Mouse (Mus musculus) ES-CJ7 (cell line): ENCODE results near the gene Med15.
A peak's percentile ranks its signal among the peaks of the same experiment; 100 is the strongest.

Experiments
- DNase-seq: peaks from one replicate; pipeline ENCODE4 v3.0.0; 2011; ENCODE audit warnings: low read depth, low spot score

Gene Med15

GRCm38 (mm10) chr16:17732431-17732830 lies 260 bp downstream of the Med15 start:
- no peak for DNase-seq

GRCm38 (mm10) chr16:17732021-17732420 lies 670 bp downstream of the Med15 start:
- peak; percentile 31 for DNase-seq

DNA sequence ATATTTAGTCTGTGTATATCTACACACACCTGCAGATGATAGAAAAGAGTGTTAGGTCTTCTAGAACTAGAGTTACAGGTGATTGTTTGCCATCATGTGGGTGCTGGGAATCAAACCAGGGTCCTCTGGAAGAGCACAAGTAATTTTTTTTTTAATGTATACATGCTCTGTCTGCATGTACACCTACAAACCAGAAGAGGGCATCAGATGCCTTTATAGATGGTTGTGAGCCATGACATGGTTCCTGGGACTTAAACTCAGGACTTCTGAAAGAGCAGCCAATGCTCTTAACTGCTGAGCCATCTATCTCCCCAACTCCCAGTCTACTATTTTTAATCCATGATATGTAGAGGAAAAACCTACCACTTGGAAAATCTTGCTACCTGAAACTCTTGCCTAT lies 2.7 kb downstream of the Med15 start:
- DNase-seq, result peak; percentile 60

DNA sequence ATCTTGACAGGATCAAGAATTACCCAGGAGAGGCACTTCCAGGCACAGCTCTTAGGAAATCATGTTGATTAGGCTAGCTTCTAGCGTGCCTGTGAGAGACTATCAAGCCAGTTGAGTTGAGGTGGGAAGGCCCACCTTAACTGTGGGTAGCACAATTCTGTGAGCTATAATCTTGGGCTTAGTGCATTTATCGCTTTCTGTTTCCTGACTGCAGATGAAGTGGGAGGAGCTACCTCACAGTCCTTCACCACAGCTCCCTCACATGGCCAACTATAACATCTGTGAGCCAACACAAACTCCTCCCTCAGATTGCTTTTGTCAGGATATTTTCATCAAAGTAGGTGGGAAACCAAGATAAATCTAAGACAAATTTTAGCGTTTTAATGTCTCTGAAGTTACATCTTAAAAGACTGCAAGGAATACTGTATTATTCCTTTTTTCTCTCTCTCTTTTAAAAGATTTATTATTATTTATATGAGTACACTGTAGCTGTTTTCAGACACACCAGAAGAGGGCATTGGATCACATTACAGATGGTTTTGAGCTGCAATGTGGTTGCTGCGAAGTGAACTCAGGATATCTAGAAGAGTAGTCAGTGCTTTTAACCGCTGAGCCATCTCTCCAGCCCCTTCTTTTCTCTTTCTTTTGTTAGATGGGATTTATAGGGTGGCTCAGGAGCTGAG lies 5.4 kb downstream of the Med15 start:
- DNase-seq, result peak; percentile 71

- no peak for DNase-seq
Measured at GRCm38 (mm10) chr16:17724448-17724847, 8.2 kb downstream of the Med15 start.

- DNase-seq, result no peak
Measured at GRCm38 (mm10) chr16:17723325-17723626, 9.4 kb downstream of the Med15 start.

GRCm38 (mm10) chr16:17722461-17723324 lies 10.0 kb downstream of the Med15 start:
- peak; percentile 93 for DNase-seq

DNA sequence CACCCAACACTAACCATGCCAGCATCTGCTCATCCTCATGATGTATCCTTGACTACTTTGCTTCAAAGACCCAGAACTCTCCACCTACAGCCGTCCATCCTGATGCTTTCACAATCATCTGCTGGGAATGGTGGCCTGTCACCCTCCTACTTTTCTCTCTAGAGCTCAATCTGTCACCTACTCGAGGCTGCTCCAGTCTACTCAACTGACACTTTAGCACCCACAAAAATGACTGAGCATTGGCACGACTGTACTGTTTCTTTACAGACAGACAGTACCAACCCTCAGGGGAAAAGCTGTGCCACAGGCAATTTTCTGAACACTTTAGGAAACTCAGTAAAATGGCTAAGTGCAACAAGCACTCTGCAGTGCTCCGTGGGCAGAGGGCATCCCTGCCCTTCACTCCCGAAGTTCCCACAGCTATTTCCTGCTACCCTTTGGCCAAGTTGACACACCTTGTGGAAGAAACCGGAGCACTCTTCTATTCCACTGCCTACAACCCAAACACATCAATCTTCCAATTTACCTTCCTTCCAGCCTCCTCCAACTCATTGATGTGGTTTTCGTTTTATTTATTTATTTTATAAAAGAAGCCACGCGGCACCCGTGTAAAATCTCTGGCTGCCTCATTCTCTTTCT lies 10.8 kb downstream of the Med15 start:
- DNase-seq, result no peak

GRCm38 (mm10) chr16:17721114-17721808 lies 11.4 kb downstream of the Med15 start:
- DNase-seq, result no peak

- no peak for DNase-seq
Measured at GRCm38 (mm10) chr16:17717791-17718190, 14.9 kb downstream of the Med15 start.

DNA sequence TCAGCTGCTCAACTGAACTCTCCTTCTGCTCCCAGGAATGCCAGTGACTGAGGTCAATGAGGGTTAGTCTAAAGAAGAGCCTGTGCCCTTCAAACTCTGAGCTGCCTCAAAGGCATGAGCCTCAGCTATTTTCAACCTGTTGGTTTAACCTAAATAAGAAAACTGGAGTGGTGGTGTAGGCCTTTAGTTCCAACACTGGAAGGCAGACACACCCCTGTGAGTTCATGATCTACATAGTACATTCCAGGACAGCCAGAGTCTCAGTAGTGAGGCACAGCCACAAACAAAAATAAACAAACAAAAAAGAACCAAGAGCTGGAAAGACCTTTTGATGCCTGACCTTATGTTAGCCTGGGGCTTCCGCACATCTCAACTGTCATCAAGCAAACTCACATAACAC lies 25.1 kb downstream of the Med15 start:
- no peak for DNase-seq

GRCm38 (mm10) chr16:17701043-17701405 lies 31.7 kb downstream of the Med15 start:
- DNase-seq, result no peak

GRCm38 (mm10) chr16:17700386-17701042 lies 32.2 kb downstream of the Med15 start:
- no peak for DNase-seq

- DNase-seq, result no peak
Measured at GRCm38 (mm10) chr16:17694860-17695259, 37.8 kb downstream of the Med15 start.

DNA sequence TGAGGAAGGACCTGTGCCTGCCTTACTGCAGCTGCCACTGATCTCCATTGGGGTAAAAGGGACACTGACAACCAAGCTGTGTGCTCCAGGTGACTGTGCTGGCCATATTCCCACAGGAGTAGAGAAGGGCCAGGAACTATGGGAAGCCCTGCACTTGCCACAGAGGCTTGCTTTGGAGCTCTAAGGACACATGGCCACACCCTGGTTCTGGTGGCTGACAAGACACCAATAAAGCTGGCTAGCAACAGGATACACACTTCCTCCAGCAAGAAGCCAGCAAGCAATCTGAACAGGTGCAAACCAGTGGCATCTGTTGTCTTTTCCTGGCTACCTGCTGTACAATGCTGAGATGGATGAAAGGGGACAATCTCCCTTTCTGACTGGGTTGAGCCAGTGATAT lies 62.8 kb downstream of the Med15 start:
- no peak for DNase-seq

DNA sequence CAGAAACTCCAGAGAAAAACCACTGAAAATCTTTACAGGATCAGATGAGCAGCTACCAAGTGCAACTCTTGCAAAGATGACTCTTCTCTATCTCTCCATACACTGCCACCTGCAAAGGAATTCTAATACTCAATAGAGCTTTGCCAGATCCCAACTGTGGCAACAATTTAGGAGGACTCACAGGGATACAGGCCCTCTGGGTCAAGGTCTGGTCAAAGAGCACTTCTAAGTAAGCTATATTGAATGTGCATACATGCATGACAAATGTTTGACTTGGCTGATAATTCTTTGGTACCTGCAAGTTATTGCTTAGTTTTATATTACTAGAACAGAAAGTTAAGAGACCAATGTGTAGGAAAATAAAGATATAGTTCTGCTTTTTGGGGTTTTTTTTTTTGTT lies 67.1 kb downstream of the Med15 start:
- DNase-seq, result no peak

GRCm38 (mm10) chr16:17656212-17656871 lies 76.3 kb downstream of the Med15 start:
- no peak for DNase-seq

DNA sequence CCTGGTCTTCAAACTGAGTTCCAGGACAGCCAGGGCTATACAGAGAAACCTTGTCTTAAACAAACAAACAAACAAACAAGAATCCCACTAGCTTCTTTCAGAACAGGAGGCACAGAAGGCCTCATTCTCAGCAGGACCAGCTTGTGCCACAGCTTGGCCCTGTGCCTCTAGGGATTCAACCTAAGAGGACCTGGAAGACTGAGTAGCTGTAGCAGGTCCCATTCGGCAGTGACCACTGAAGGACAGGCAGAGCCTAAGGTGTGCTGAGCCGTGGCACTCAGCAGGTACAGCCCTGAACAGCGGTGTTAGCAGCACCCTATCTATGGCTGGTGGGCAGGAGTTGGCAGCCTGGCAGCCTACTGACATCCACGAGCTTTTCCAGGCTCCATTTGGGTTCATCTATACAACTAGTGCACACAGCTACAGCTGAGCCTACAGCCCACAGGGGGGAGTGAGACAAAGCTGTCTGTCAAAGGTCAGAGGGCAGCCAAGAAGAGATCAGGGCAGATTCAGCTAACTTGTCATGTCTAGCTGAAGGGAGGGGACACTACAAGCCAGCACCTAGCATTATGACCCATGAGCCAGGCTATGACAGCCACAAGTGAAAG lies 78.4 kb downstream of the Med15 start:
- DNase-seq, result no peak

DNA sequence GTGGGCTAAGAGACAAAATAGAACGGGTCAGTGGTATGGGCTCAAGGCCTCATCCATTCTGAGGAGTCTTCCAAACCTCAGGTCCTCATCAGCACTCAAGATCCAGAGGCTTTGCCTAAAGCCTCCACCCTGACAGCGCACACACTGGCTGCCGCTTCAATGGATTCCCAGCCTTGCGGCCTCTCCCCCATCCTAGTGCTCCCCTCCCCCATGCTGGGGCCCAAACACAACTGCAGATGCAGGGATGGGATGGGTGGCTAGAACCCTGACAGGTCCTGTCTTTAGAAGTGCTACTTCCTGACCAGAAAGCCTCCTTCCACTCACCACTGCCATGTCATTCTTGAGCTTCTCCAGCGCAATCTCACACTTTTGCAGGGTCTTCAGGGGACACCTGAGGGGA lies 79.1 kb downstream of the Med15 start:
- DNase-seq, result no peak

GRCm38 (mm10) chr16:17652607-17653006 lies 80.1 kb downstream of the Med15 start:
- DNase-seq, result no peak

- DNase-seq, result no peak
Measured at GRCm38 (mm10) chr16:17650711-17651110, 82.0 kb downstream of the Med15 start.
